Mouse (Mus musculus) cerebellum, adult 11-12 months (tissue): Measurements from ENCODE around the gene Ttn.

Source experiments
- DNase-seq: peaks from one replicate; pipeline ENCODE4 v3.0.0; 2022

Ttn gene

DNA sequence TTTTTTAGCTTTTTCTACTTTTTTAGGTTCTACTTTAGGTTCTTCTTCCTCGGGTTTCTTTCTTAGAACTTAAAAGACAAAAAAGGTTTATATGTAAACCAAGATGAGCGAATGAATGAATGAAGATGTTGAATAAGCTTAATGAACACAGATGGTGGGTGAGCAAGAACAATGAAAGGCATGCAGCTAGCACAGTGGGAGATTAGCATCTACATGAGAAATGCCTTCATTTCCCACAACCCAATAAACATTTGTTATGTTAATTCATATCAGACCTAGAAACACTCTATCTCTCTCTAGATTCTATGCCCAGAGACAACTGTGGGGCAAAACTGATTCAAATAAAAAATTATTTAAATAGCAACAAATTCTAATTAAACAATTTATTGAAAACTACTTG, 164.6 kb downstream of the Ttn start:
- DNase-seq: no peak

DNA sequence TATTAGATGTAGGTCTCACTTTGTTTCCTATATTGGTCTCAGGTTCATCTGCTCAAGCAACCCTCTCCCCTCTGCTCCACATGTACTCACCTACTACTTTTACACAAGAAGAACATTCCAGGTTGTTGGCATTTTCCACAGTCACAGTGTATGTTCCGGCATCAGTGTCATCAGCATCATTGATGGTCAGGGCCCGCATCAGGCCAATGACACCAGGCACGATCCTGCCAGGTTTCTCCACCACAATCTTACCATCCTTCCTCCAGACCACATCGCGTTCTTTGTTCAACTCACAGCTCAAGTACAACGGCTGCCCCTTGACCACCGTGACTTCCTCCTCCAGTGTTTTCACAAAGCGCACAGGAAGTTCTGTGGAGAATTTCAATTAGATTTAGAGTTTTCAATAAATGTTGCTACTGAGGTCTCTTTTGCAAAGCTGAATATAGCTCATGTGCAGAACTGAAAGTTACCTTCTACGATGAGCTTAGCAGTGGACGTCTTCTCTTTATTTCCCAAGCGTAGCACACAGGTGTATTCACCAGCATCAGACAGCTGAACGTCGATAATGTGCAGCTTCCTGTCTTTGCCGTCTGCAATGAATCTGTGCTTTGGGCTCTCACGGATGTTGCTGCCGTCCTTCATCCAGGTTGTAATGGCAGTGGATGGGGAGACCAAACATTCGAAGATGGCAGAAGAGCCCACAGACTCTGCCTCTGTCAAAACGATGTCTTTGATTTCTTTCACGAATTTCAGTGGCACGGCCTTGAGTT, 168.1 kb downstream of the Ttn start:
- DNase-seq: no peak

DNA sequence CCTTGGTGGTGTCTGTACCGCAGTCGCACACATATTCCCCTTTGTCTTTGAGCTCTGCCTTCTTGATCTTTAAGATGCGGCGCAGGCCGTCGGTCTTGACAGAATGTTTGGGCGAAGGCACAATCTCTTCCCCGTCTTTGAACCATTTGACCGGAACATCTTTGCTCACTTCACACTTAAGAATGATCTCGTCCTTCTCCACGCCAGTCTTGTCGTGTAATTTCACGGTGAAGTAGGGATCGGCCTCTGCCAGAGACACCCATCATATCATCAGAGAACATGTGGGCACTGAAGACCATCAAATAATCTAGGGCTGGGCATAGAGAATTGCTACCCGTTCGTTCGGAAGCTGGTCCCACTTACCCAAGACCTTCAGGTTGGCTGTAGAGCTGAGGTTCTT, 171.2 kb downstream of the Ttn start:
- no peak for DNase-seq

DNA sequence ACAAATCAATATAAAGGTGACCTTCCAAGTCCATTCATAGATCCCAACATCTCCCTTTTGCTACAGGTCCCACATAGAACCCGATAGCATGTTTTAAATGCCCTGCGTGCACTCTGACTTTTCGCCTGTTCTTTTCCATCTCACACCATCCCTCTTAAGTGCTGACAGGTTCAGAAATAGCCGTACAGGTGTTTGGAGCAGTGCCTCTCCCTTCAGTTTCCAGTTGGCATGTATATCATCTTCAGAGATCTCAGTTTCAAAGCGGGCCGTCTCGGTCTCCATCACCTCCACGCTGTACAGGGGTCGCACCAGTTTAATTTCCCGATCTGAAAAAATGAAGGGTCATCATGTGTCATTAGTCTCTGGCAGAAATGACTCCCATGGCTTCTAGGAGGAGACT, 174.0 kb downstream of the Ttn start:
- DNase-seq: no peak

DNA sequence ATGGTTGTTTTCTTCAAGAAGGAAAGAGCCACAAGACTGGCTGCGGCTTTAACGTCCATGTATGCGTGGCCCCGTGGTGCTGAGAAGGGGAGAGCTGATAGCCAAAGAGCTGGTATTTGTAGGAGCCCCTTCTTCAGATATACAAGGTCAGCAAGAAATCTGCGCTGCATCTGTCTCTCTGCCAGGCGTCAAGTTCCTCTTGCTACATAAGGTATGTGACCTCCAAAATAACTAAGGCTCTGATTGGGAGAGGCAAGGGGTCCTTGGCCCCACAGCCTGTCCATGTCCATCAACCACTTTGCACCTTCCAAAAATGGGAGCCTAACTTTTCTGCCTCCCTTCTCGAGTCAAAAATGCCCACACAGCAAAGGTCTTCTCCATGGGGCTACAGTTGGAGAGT, 175.1 kb downstream of the Ttn start:
- DNase-seq: no peak

DNA sequence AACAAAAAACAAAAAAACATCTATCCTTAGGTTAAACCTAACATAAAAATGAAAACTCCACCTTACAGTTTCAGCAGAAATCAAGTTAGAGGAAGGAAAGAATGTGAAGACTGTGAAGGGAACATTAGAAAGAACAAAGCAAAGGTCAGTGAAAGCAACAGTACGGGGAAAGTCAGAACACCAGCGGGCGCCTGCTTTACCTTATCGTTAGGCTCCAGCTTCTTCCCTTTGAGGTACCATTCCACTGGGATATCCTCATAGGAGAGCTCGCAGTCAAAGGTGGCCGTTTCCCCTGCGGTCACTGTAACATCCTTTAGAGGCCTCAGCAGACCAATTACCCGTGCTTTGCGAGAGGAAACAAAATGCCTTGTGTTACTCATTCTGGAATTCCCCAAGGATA, 175.5 kb downstream of the Ttn start:
- no peak for DNase-seq

DNA sequence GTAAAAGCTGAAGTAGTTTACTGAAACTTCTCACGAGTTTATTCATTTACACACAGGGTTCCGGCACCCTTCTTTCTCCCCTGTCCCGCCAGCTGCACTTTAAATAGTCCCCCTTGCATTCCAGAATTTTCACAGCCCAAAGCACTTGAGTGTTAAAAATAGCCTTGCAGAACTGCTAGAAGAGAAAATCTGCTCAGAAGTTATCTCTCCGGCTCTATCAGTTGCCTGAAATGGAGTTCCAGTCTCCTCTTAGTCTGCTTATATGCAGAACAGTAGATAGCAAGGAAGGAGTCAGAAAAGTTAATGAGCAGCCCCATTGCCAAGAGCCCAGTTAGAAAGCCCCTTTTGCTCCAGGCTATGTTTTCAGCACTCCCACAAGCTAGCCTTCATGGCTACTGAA, 176.0 kb downstream of the Ttn start:
- no peak for DNase-seq

DNA sequence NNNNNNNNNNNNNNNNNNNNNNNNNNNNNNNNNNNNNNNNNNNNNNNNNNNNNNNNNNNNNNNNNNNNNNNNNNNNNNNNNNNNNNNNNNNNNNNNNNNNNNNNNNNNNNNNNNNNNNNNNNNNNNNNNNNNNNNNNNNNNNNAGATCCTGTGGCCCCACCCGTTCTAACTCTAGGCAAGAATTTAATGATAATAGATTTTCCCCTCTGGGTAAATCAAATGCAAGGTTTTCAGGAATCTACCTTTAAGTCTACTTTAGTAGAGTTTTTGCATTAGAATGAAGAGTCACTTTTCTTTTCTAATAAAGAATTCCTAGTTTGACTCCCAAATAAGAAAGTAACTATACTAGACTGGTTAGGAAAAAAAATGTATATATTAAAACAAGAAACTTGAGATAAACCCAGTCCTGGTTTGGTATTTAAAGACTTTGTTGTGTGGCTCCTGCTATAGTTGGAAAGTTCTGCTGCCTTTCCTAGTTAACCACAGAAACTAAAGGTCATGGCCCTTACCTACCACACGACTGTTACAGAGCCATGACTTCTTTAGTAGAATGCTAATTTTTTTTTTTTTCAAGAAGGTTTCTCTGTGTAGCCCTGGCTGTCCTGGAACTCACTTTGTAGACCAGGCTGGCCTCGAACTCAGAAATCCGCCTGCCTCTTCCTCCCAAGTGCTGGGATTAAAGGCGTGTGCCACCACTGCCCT, 177.0 kb downstream of the Ttn start:
- DNase-seq: no peak

DNA sequence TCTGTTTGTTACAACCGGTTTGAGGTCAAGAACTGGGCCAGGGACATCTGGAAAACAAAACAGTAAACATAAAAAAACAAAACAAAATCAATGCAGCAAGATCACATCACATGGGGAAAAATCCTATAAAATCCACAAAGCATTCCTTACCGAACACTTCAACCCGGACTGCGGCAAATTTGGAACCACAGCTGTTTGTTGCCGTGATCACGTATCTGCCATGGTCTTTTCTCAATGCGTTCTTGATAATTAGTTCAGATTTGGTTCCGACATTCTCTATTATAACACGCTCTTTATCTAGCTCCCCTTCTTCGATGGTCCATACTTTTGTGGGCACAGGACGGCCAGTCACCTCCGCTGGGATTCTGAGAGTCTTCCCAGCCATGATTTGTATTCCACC, 198.2 kb downstream of the Ttn start:
- DNase-seq: no peak

DNA sequence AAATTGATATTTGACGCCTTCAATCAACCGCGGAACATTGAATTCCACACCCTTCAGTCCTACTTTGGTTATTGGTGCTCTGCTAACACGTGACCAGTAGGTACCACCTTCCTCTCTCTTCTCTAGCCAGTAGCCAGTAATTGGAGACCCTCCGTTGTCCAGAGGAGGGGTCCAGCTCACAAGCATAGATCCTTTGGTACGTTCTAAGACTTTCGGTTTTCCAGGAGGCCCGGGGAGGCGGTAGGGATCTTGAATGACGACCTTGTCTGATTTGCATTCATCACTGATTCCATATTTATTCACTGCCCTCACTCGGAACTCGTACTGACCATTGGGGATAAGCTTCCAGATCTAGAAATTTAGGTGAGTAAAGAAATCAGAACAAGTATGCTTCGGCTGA, 201.6 kb downstream of the Ttn start:
- DNase-seq: no peak

DNA sequence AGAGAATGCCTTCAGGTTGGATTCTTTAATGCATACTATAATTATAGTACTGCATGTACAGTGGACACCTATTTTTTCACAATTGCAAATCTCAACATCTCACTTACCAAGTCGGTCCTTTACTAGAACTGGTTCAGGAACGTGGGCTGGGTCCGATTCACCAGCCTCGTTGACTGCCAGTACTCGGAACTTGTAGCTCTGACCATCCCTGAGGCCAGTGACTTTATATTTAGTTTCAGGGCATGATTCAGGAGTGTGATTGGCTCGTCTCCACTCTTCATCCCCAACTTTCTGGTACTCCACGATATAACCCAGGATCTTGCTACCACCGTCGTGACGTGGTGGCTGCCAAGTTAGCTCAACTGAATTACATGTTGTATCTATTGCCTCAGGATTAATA, 212.5 kb downstream of the Ttn start:
- DNase-seq: no peak

DNA sequence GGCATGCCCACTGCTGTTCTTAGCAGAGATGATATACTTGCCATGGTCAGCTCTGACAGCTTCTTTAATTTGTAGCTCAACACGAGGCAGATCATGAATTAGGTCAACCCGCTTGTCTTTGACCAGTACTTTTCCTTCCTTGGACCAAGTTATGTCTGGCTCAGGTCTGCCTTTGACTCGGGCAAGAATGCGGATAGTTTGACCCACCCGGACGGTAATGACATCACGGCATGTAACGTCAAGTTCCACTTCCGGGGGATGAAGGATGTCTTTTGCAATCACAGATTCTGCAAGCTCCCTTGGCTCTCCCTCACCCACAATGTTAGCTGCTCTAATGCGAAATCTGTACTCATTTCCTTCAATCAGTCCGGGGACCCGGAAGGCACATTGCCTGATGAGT, 215.1 kb downstream of the Ttn start:
- no peak for DNase-seq

DNA sequence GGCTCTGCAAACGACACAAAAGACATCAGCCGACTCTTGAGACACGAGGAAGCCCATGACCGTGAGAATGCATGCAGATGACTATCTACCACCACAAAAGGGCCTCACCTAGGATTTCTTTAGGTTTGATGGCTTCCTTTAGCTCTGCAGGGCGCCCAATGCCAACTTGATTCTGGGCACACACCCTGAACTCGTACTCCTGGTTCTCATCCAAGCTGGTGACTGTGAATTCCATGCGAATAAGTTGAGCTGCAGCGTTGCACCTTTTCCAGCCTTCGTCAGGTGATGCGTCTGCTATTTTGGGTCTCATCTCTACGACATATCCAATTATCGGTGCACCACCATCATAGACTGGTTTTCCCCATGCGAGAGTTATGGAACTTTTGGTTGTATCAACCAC, 217.8 kb downstream of the Ttn start:
- DNase-seq: no peak

DNA sequence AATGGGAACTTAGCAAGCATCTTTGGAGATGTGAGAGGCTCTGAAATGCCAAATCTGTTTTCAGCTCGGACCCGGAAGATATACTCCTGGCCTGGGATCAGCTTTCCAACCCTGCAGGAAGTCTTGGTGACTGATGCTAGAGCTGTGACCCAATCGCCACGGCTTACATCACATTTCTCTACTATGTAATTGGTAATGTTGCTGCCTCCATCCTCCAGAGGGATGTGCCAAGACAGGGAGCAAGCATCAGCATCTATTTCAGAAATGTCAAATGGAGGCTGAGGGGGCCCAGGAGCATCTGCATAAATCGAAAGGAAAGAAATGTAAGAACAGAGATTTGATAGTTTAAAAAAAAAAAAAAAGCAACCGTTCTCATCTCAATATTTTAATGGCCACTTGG, 220.2 kb downstream of the Ttn start:
- no peak for DNase-seq

DNA sequence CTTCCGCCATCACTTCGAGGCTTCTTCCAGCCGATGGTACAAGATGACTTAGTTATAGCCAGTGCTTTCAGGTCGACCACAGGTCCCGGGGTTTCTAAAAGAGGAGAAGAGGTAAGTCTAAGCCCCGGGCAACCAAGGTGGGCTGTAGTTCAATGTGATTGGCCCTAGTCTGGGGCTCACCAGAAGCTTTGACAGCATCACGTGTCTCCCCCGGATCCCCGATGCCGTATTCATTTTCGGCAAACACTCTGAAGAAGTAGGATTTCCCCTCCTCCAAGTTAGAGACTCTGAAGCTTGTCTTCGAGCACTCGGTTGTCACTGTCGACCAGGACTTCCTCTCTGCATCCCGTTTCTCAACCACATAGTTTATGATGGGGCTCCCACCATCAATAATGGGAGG, 225.9 kb downstream of the Ttn start:
- no peak for DNase-seq

DNA sequence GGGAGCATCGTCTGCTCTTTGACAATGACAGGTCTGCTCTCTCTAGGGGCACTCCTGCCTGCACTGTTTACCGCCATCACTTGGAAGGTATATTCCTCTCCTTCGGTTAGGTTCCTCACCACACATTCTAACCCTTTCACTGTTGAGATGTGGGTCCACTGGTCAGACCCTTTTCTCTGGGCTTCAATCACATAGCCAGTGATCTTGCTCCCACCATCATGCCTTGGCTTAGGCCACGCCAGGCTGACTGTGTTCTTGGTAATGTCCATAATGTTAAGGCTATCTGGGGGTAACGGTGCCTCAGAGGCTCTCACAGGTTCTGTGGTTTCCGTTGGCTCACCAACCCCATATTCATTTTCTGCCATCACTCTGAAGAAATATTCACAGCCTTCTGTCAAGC, 230.4 kb downstream of the Ttn start:
- DNase-seq: no peak

DNA sequence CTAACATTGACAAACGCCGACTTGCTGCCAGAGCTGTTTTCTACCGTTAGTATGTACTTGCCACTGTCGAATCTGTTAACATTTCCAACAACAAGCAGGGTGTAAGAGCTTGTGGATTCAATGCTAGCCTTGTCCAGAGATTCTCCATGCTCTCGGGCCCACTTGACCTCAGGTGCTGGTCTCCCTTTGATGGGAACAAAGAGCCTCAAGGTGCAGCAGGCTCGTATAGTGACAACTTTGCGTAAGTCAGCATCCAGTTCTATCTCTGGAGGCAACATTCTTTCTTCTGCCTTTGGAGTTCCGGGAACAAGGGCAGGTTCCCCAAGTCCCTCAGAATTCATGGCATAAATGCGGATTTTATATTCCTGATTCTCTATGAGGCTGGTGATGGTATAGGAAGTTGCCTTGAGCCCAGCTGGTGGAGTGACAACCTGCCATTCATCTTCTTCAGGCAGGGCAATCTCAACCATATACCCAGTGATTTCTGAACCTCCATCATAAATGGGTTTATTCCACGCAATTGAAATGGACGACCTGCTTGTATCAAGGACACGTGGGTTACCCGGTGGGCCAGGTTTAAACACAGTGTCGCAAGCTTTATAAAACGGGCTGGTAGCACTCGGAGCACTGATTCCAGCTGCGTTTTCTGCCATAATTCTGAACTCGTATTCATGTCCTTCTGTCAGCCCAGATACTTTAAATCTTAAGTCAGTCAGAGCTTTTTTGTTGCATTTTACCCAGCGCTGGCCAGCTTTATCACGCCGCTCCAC, 232.8 kb downstream of the Ttn start:
- DNase-seq: no peak

DNA sequence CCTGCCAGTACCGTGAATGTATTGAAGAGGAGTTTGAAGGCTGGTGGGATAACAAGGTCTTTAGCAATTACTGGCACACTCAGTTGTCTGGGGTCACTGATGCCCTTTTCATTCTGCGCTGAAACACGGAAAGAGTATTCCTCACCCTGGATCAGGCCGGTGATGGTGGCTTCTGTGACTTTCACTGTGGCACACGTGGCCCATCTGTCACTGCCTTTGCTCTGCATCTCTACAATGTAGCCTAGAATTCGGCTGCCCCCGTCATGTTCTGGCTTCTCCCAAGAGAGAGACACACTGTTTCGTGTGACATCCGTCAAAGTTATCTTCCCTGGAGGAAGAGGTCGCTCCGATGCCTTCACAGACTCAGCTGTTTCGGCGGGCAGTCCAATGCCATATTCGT, 233.7 kb downstream of the Ttn start:
- DNase-seq: no peak

DNA sequence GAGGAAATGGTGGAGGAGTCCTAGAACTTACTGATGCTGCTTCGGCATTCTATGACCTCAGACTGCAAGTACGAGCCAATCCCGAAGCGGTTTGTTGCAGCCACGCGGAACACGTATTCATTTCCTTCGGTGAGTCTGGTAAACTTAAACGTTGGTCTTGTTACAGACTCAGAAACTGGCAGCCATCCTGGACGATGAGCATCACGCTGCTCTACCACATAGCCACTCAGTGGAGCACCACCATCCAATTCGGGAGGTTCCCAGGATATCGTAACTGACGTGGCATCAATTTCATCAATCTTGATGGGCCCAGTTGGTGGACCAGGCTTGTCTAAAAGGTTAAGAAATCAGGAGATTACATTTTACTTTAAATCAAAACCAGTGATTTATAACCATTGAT, 262.7 kb downstream of the Ttn start:
- DNase-seq: no peak

DNA sequence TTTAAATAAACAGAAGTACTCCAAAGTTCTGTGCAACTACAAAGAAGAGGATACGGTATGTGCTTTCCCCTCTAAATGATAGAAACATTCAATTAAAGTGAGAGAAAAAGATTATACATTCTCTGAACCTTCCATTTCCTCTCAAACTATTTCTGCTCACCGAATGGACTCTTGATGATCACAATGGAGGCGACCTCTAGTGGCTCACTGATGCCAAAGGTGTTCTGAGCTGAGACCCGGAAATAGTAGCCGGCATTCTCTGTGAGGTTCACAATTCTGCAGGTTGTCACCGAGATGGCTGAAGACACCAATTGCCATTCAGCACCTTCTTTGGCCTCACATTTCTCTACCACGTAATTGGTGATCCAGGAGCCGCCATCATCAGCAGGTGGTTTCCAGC, 267.4 kb downstream of the Ttn start:
- DNase-seq: no peak

DNA sequence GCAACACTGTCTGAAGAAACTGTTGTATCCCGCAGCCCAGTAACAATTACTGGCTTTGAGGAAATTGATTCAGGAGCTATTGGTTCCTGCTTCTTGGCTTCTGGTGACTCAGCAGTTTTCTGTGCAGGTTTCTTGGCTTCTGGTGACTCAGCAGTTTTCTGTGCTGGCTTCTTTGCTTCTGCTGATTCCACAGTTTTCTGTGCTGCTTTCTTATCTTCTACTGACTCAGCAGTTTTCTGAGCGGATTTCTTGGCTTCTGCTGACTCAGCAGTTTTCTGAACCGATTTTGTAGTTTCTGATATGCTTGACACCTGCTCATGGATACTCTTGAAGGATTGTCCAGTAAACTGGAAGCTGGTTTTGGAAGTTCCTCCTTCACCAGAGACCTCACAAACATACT, 273.8 kb downstream of the Ttn start:
- no peak for DNase-seq

DNA sequence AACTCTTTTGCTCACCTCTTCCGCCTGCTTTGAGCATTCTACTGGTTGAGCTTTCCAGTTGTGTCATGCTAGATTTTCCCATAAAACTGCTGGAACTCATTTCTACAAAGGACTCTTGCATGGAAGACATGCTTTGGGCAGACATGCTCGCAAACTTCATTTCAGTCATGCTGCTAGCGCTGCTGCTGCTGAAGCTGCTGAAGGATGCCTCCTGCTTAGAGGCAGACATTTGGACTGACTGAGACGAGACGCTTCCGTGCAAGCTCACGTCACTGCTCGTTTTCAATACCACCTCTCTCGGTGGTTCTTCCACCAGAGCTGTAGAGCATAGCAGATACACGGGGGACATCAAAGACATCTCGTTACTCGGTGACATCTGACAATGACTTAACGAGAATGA, 276.7 kb downstream of the Ttn start:
- no peak for DNase-seq

DNA sequence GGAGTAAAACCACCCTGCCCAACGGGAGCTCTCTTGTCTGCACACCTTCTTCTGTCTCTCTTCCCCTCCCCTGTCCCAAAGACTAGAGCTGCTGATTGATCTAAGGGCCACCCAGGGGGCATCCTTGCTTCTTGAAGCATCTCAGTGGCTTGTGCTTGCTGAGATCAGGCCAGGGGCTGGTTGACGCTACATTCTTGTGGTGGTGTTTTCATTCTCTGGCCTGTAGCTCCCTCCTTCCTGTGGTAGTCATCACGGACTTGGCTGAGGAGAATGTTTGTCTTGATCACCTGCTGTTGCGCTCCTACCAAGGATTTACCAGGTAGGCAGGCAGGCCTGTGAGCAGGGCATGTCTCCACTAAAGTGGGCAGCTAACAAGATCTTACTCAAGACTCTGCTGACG, 279.6 kb downstream of the Ttn start:
- no peak for DNase-seq

DNA sequence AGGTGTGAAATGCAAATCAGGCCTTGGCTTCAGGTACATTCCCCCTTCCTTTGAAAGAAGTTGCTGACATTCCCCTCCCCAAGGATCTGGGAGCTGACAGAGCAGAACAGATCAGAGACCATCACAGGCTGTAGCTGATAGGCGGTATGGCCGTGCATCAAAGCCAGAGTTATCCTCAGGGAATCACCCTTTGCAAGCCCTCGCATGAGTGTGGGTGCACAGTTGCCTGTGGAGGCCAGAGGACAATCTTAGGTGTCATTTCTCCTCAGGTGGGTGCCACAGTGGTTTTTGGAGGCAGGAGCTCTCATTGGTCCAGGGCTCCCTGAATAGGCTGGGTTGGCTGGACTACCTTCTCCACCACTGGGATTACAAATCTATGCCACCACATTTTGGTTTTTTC, 280.2 kb downstream of the Ttn start:
- no peak for DNase-seq
